Mouse (Mus musculus) adrenal gland, postnatal 36 days (tissue): ENCODE measurements at regions not wholly inside any gene's neighbourhood (a gene's known extent, or its start where the extent isn't known, plus 50 kb on each side); places are given as distances from the start of the nearest gene placed in this dataset.

ENCODE experiments used
- DNase-seq, 2 experiments: peaks; one replicate each; pipeline ENCODE4 v3.0.0; 2021; ENCODE audit warnings: mixed read lengths in 1 of 2

DNA sequence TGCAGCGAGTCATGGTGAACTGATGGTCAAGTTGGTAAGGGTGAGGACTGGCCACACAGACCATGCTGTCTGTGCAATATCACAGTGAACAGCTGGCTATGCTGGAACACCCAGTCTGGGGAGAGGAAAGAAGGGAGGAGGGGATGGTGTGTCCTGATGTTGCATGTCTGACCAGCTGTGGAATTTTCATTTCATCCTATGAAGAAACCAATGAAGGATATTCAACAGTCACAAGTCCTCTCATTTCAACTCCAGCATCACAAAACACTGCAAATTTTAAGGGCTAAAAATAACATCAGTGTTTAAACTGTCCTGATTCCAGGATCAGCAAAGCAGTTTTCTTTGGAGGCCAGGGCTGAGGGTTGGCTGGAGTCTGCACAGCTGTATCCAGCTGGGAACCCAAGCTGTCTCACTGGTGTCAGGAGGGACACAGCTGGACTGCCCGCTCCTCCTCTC, 503.7 kb upstream of the Nox3 start:
- peak in 1 of 2 experiments; percentile 7 for DNase-seq

DNA sequence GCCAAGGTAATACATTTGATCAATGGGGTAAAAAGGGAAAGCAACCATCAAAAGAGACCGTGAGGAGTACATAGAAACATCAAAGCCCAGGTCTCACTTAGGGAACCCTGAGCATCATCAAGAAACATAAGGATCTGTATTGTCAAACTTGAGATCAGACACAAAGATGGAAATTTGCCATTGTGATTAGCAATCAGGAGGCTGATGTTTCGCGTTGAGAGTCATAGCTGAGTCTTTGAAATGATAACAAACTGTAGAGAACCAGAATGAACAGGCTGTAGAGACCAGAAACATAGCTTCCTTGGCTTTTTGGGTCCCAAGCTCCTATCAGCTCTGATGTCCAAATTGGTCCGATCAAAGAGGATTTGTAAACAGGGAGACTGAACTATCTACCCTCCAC, 505.2 kb upstream of the Nox3 start:
- no peak for DNase-seq

GRCm38 (mm10) chr17:4208142-4208925, 512.3 kb upstream of the Nox3 start:
- DNase-seq: no peak

GRCm38 (mm10) chr17:4209650-4210049, 513.6 kb upstream of the Nox3 start:
- no peak for DNase-seq

- DNase-seq: no peak
Observed at GRCm38 (mm10) chr17:4212586-4212985, 516.5 kb upstream of the Nox3 start.

GRCm38 (mm10) chr17:4214970-4215369, 518.9 kb upstream of the Nox3 start:
- DNase-seq: no peak

GRCm38 (mm10) chr17:4216203-4216602, 520.1 kb upstream of the Nox3 start:
- no peak for DNase-seq

- DNase-seq: no peak
Observed at GRCm38 (mm10) chr17:4216750-4217149, 520.7 kb upstream of the Nox3 start.

DNA sequence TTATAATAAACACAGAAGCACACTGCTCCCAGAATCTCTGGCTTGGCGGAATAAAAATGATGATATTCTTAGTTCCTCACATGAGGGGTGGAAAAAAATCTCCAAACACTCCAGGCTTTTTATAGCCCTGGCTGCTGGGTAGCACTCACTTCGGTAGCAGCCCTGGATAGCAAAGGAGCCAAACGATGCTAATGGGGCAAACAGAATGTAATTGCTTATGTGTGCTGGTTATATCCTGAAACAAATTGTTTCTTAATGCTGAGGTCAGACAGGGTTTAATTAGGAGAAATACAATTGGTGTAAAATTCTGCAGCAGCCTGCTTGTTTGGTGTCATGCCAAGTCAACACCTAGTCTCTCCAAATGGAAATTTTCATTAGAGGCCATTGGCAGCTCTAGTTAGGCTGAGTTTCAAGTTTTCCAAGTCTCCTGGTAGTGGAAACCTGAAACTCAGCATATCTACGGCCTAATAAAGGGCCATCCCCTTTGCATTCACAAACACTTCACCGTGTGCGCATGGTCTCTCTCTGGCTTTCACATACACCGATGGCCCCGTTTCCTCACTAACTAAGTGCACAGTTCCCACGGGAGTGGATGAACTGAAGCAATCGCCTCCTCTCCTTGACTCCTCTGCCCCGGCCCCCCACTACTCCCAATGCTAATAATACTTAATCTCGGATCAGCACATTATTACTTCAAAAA, 524.8 kb upstream of the Nox3 start:
- DNase-seq: no peak

DNA sequence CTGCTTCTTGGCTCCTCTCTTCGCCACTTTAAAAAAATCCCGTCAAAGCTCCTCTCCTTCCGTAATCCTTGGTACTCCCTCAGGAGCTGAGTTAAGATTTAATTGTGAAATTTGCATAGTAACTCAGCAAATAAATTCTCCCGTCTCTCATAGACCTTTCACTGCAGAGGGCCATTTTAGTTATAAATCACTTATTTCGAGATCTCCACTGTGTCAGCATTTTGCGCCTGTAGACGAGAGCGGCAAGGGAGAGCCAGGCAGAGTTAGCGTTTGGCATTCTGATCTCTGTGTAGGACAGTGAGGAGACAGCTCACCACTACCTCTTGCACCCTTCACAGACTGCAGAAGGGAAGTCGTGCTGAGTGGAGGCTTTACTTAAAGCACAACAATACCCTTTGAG, 531.8 kb upstream of the Nox3 start:
- no peak for DNase-seq

- no peak for DNase-seq
Observed at GRCm38 (mm10) chr17:4229969-4230368, 533.9 kb upstream of the Nox3 start.

GRCm38 (mm10) chr17:4250476-4250875, 554.4 kb upstream of the Nox3 start:
- DNase-seq: no peak

DNA sequence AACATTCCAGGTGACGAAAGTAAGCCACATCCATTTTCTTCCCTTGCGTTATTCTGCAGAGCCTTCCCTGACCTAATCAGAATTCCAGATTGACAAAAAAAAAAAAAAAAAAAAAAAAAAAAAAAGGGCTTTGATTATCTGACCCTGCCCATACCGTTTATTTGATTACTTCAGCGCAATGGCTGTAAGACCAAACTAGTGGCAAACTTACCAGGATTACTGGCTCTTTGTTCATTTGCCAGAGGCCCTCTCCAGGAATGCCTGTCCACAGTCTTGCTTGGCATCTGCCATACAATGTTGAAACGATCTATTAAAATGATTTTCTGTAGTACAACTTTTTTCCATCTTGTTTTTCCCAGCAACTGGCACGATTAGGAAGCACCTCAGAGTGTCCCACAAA, 569.4 kb upstream of the Nox3 start:
- DNase-seq: no peak

- DNase-seq: no peak
Observed at GRCm38 (mm10) chr17:4265946-4266345, 569.9 kb upstream of the Nox3 start.

DNA sequence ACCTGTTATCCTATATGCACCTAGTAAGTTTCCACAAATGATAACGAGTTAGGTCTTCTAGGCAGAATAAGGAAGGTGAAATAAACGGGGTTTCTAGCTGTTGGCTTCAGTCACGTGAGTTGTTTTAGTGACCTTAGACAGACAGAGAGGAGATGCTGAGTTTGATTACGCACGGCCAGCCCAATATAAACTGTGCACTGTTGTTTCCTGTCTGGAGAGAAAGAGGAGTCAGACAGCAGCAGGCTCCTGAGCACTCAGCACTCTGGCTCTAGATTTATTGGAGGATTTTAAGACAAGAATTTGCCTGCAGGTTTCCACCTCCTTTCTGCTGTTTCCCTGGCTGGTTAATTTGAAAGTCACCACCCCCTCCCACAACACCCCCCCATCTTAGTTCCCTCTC, 570.4 kb upstream of the Nox3 start:
- DNase-seq: no peak

- DNase-seq: no peak
Observed at GRCm38 (mm10) chr17:4268380-4268779, 572.3 kb upstream of the Nox3 start.

DNA sequence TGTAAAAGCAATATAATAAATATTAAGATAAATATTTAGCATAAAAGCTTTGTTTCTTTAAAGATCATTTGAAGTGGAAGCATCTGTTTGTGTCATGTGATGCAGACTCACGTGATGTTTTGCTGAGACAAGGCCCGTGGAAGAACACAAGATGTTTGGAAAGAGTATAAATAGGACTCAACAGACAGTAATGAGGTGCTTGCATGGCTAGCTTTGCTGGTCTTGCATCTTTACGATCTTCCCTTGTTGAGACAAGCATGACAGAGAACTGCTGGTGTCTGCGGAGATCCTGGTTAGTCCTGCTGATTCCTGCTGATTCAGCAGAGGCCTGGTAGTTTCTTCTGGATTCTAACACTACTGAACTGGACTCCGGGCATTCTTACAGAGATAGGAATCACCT, 576.4 kb upstream of the Nox3 start:
- DNase-seq: no peak

GRCm38 (mm10) chr17:4276722-4277121, 580.7 kb upstream of the Nox3 start:
- no peak for DNase-seq

- peak in 1 of 2 experiments; percentile 29 for DNase-seq
Observed at GRCm38 (mm10) chr17:4278239-4278827, 582.3 kb upstream of the Nox3 start.

DNA sequence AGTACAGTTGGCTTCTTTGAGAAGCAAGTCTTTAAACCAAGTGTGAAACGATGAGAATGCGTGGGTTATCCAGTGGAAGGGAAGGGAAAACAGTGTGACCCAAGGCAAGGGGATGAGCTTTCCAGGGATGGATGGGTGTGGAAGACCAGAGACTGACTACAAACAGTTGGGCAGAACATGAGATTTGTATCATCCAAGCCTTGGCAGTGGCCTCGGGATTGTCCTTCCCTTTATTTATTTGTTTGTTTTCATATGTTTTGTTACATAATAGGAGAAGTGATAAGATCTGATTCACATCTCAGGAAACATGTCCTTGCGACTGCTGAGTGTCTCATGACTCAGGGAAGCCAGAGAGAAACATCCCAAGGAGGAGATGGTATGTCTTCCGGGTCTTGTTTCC, 585.4 kb upstream of the Nox3 start:
- DNase-seq: peak; percentile 31 to 51

DNA sequence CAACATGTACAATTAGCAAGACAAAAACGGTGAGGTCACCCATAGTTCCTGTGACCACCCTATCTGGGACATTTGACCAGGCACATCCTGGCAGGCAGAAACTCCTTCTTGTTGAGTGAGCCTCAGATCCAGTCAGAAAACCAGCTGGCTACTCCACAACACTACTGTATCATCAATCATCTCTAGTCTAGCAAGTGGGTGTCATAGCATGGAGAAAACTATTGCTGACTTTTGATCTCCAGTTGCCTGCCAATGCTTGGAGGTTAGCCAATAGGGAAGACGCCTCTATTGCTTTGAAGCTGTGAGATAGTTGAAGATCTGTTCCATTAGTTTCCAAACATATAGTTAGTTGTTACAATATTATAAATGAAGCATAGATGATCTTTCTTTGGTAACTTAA, 595.4 kb upstream of the Nox3 start:
- no peak for DNase-seq

GRCm38 (mm10) chr17:4296521-4297155, 600.6 kb upstream of the Nox3 start:
- DNase-seq: peak in 1 of 2 experiments; percentile 16

DNA sequence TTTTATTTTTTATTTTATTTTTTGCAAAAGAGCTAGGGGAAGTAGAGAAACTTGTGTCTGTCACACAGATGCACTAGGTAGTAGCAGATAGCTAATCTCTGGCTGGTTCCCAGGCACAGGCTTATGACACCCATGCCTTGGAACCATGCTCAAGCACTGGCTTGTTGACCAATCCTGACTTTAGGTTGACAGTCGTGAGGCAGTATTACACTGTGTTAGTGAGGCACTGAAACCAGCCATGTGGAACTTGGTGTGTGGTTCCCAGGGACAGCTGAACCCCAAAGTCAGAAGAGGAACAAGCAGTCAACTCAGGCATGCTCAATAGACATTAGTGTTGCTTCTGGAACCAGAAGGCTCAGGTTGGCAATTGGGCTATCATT, 601.1 kb upstream of the Nox3 start:
- DNase-seq: no peak
